Mouse (Mus musculus) naive thymus-derived CD4-positive, alpha-beta T cell, adult 2 months (primary cell): ENCODE measurements around the gene Fam169b.

ENCODE experiments used
- DNase-seq: peaks from one replicate; pipeline ENCODE4 v3.0.0-alpha.2; 2011; ENCODE audit warnings: low read depth

Gene Fam169b

DNA sequence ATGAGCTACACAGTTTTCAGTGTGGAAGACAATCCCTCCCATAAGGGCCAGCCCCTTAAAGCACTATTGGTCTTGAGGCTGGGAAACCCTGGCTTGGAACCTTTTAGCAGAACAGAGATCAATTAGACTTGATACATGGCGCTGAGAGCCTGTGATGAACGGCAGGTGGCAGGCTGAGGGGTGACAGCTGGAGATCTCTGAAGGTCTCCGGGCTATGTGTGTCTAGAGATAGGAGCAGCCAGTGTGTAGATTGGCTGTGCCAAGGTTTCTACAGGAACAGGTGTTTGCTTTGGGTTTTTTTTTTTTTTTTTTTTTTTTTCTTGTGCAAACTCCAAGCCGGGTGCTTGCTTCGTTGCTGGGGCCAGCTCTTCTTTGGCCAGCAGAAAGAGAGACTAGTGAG lies 135.0 kb downstream of the Fam169b start:
- no peak for DNase-seq
